Mouse (Mus musculus) gastrocnemius, postnatal 14 days (tissue): ENCODE measurements around the gene Gm960. TPM values are rescaled to one million over a fixed set of nuclear protein-coding genes. Genes with fewer than 3 reads are reported as not detected.

Source experiments
- DNase-seq: peaks from one replicate; pipeline ENCODE4 v3.0.0; 2021; ENCODE audit warnings: mixed read lengths
- intact Hi-C: fragments of 180-260 bp; cut with DNase I; formaldehyde crosslinking; loops from one replicate; pipeline ENCODE4 v1.15.1; 2025; ENCODE audit warnings: low total_unique reads
- long read RNA-seq, 2 experiments: library from polyadenylated mRNA; stranded (forward); transcript quantifications; one replicate each; pipeline ENCODE4 v2.0.0; 2021
- total RNA-seq, 2 experiments: library from RNA; stranded (reverse); gene quantifications; 2 replicates each; pipeline ENCODE4 v1.2.3; 2021

Gm960 gene
- total RNA-seq, result under 1 TPM; 0.12 to 0.71 TPM
- long read RNA-seq, experiment 1, result 0 reads
- long read RNA-seq, experiment 2, partial matches to known transcripts, result 0 of 1 reads
- long read RNA-seq, experiment 2, other reads (novel, unspliced or antisense), result 1 of 1 reads

DNA sequence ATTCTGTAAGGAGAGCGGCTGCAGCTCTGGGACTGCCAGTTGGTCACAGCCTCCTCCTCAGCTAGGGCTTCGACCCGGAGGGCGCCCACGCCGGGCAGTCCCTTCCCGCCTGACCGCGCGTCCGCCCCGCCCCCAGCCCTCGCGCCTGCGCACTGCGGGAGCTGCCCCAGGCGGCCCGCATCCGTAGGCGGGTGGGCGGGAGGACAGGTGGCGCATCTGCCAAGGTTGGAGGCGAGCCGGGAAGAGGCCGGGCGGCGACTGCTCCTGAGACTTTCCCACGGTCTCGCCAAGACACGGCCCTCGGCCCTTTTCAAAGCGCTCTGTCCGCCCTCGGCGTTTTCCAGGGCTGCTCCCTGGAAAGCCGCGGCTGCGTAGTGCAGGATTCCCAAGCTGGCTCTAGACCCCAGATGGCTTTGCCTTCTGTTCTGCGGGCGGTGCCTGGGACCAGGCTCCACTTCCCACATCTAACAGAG is at the start of gene Gm960:
Gene Gm960 (minus strand): TSS at position 464 of the 473 bp plus-strand sequence.
- intact Hi-C loops, result no loop called here
- DNase-seq, result peak; percentile 78

- intact Hi-C loops, result no loop called here
- peak; percentile 28 for DNase-seq
Measured at GRCm38 (mm10) chr19:4747631-4748312, 49.3 kb upstream of the Gm960 start.

GRCm38 (mm10) chr19:4746611-4747010 is 48.1 kb upstream of the Gm960 start:
- DNase-seq, result peak; percentile 73
- intact Hi-C loops, result no loop called here

DNA sequence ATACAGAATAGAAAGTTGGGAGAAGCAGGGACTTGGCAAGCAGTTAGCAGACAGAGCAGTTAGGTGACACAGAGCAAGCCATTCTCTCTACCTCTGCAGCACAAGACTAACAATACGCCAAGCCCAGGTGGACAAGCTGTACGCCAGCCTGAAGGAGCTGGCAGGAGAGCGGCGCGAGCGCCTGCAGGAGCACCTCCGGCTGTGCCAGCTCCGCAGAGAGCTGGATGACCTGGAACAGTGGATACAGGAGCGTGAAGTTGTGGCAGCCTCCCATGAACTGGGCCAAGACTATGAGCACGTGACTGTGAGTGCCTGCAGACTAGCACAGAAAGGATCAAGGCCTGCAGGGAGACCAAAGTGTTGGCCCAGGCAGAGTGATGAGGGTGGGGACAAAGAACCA is 47.2 kb upstream of the Gm960 start:
- intact Hi-C loops, result no loop called here
- no peak for DNase-seq

- intact Hi-C loops, result no loop called here
- no peak for DNase-seq
Measured at GRCm38 (mm10) chr19:4745057-4745456, 46.6 kb upstream of the Gm960 start.

DNA sequence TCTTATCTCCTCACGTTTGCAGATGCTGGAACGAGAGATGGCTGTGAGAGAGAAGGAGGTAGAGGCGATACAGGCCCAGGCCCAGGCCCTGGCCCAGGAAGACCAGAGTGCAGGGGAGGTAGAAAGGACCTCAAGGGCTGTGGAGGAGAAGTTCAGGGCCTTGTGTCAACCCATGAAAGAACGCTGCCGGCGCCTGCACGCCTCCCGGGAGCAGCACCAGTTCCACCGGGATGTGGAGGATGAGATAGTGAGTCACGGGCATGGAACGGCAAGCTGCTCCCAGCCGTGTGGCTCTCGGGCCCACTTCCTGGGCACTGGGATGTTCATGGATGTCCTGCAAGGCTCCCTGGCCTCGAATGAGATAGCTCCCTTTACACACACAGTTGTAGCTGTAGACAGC is 45.6 kb upstream of the Gm960 start:
- intact Hi-C loops, result loop anchor here (5.0 kb wide), 2 partner anchors 117 to 247 kb away; partner anchors contain the start of genes 2010003K11Rik and Rce1
- no peak for DNase-seq

- no peak for DNase-seq
Measured at GRCm38 (mm10) chr19:4743524-4743923, 45.1 kb upstream of the Gm960 start.

GRCm38 (mm10) chr19:4742229-4742628 is 43.8 kb upstream of the Gm960 start:
- intact Hi-C loops, result loop anchor here (5.0 kb wide), 2 partner anchors 115 to 245 kb away; partner anchors contain the start of genes 2010003K11Rik and Rce1
- DNase-seq, result no peak

More at GRCm38 (mm10) chr19:4743524-4743923, 45.1 kb upstream of the Gm960 start:
- intact Hi-C loops, result loop anchor here (5.0 kb wide), 2 partner anchors 116 to 246 kb away; partner anchors contain the start of genes 2010003K11Rik and Rce1

GRCm38 (mm10) chr19:4741482-4741881 is 43.0 kb upstream of the Gm960 start:
- DNase-seq, result no peak
- intact Hi-C loops, result loop anchor here (5.0 kb wide), 2 partner anchors 114 to 244 kb away; partner anchors contain the start of genes 2010003K11Rik and Rce1

GRCm38 (mm10) chr19:4739762-4740161 is 41.3 kb upstream of the Gm960 start:
- intact Hi-C loops, result loop anchor here (5.0 kb wide), 3 partner anchors 112 to 418 kb away; partner anchors contain the start of genes 2010003K11Rik and Rce1
- DNase-seq, result no peak

GRCm38 (mm10) chr19:4739053-4739452 is 40.6 kb upstream of the Gm960 start:
- intact Hi-C loops, result loop anchor here (5.0 kb wide), 1 partner anchor 418 kb away; no protein-coding TSS in a partner anchor
- no peak for DNase-seq

GRCm38 (mm10) chr19:4737866-4738265 is 39.4 kb upstream of the Gm960 start:
- intact Hi-C loops, result loop anchor here (5.0 kb wide), 1 partner anchor 419 kb away; no protein-coding TSS in a partner anchor

DNA sequence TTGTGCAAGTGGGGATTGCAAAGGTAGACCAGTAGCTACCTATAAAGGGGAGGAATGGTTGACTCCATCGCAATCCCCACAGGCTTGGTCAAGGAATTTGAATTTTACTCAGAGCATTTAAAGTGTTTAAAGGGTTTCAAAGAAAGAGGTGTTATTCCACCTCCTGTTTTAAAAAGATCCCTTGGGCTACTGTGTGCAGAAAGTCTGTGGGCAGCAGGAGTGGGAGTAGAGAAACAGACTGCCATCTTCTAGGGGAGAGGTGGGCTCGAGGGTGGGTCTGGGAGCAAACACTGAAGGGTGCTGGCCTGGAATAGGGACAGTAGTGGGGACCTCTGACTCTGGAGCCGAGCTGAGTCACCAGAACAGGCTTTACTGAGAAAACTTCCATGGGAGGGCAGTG is 34.6 kb upstream of the Gm960 start:
- DNase-seq, result no peak
- intact Hi-C loops, result no loop called here

More at GRCm38 (mm10) chr19:4737866-4738265, 39.4 kb upstream of the Gm960 start:
- DNase-seq, result no peak

- no peak for DNase-seq
- intact Hi-C loops, result no loop called here
Measured at GRCm38 (mm10) chr19:4729186-4729585, 30.7 kb upstream of the Gm960 start.

DNA sequence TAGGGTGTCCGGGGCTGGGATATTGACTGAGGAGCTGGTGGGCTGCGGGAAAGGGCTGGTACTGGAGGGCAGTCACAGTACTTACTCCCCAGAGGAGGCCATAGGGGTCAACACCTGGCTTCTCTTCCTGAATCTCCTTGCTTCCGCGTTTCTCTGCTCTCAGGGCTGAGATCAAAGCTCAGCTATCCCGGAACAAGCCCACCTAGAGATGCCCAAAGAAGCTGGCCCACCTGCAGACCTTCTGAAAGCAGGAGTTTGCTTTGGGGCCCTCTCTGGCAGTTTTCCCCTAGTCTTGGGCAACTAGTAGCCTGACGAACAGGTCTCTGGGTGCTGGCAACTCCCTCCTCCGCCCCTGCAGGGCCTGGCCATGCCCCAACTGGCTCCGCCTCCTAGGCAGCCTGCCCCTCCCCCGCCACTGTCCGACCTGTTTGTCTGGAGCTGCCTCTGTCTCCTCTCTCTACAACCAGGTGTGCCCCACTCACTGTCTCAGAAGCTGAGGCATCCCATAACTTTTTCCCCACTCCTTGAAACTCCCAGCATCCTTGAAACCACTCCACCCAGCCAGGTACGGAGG is 22.3 kb upstream of the Gm960 start:
- intact Hi-C loops, result no loop called here
- no peak for DNase-seq

DNA sequence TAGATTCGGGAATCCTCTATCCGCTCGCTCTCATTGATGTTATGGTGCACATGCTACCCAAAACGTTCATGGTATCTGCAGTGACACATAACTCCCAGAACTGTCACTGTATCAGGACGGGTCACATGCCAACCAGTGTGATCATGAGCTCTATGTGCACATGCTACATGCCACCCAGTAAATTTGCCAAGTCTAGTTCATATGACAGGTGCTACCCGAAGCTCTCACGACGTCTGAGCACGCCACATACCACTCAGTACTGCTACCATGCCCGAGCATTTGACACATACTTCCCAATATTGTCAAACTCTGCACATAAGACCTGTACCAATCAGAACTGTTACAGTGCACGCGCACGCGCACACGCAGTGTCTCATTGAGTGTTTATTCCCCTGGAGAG is 21.6 kb upstream of the Gm960 start:
- no peak for DNase-seq
- intact Hi-C loops, result no loop called here

DNA sequence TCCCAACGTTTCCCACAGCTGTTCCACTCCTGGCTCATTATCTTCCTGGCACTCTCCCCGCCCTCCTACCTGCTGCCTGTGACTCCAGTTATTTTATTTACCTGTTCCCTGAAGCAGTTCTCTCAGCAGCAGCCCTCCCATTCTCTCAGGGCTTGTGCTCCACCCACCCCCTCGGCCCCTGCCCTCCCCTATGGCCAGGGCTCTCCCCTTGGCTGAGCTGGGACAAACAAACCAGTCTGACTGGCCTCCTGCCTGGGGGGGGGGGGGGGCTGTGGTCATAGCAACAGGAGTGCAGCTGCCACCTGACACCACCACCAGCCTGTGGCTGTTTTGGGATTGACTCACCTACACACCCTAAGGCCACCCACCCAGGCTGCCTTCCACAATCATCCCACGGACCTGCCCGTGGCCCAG is 20.9 kb upstream of the Gm960 start:
- no peak for DNase-seq
- intact Hi-C loops, result loop anchor here (10.0 kb wide), 1 partner anchor 65 kb away; no protein-coding TSS in a partner anchor

DNA sequence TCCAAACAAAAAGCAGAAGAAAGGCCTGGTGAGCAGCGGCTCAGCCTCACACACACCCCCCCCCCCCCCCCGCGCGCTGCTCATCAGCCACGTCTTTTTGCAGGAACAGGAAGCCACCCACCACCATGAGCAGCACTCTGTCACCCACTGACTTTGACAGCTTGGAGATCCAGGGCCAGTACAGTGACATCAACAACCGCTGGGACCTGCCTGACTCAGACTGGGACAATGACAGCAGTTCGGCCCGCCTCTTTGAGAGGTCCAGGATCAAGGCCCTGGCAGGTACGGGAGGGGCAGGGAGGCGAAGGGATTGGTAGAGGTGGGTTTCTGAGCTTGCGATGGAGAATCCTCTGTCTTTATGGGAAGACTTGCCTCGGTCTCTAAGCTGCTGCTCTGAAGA is 20.2 kb upstream of the Gm960 start:
- intact Hi-C loops, result loop anchor here (10.0 kb wide), 1 partner anchor 64 kb away; no protein-coding TSS in a partner anchor
- no peak for DNase-seq

DNA sequence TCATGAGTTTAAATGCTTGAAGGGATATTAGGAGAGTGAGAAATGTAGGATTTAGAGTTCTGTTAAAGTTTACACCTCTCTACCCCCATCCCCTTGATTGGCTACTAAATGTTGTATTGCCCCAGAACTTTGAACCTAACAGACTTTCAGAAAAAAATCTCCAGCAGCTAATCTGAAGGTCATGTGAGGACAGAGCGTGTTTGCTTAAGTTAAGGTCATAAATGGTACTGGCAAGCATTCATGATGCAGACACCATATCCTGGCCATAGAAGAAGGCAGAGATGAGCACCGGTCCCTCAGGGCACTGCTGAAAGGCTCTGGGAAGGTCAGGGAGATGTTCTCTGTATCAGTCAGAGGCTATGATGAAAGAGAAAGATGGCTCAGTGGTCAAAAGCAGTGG is 18.8 kb upstream of the Gm960 start:
- intact Hi-C loops, result loop anchor here (10.0 kb wide), 1 partner anchor 62 kb away; no protein-coding TSS in a partner anchor
- DNase-seq, result no peak

DNA sequence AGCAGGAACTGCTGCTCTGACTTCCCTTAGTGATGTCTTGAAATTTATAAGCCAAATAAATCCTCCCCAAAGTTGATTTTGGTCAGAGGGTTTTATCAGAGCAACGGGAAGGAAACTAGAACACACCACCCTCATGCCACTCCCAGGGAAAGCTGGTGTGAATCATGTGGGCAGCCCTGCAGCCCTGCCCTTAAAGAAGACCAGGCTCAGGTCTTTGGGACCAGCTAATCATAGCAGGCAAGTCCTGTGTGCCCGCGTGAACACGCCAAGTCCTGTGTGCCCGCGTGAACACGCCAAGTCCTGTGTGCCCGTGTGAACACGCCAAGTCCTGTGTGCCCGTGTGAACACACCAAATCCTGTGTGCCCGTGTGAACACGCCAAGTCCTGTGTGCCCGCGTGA is 18.3 kb upstream of the Gm960 start:
- intact Hi-C loops, result loop anchor here (10.0 kb wide), 1 partner anchor 62 kb away; no protein-coding TSS in a partner anchor
- DNase-seq, result no peak
